Mouse (Mus musculus) E14TG2a.4 (cell line): ENCODE measurements around the gene Ncaph.

Source experiments
- CTCF ChIP-seq: conservative IDR thresholded peaks from 2 replicates; pipeline ENCODE4 v1.5.1; 2014; ENCODE audit warnings: low read length
- NANOG ChIP-seq: IDR thresholded peaks from 2 replicates; pipeline ENCODE4 v1.6.1; 2014; ENCODE audit warnings: borderline replicate concordance, low read length, mixed read lengths
- POU5F1 ChIP-seq: IDR thresholded peaks from 2 replicates; pipeline ENCODE4 v1.6.1; 2014; ENCODE audit warnings: low read length, borderline replicate concordance

DNA sequence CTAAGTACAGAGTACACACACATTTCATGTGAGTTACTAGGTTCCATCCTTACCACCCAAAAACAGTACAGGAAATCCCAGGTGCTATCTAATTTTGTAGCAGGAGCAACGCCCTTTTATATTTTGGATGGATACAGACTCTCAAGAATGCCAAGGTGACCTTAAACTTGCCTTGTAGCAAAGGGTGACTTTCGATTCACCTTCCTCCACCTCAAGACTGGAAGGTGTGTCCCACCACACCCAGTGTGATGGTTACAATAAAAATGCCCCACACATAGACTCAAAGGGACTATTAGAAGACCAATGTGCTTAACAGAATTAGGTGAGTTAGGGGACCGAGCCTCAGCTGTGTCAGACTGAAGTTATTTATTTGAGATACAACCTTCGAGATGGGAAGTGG is 24.8 kb downstream of the Ncaph start:
- TF ChIP-seq CTCF (no peak), POU5F1 (no peak), NANOG (no peak)
